Mouse (Mus musculus) forebrain, embryonic 14.5 days (tissue): Measurements from ENCODE around the gene Plekhj1. TPM values are rescaled to one million over a fixed set of nuclear protein-coding genes. Genes with fewer than 3 reads are reported as not detected.

Source experiments
- ATAC-seq: fragments of 200-750 bp; cut with Nextera tagmentation; 2 replicates; pipeline ENCODE4 v1.8.0; 2017; ENCODE audit warnings: mild to moderate bottlenecking, moderate library complexity
- DNase-seq: peaks from one replicate; pipeline ENCODE4 v3.0.0-alpha.2; 2015; ENCODE audit warnings: low spot score
- H3K27ac ChIP-seq: fragments of 300-500 bp; sonication (generic); 2 replicates; pipeline ENCODE4 v1.5.1; 2014; ENCODE audit warnings: low read depth, mild to moderate bottlenecking, control low read depth, low read length, moderate library complexity
- H3K27me3 ChIP-seq: fragments of 300-500 bp; sonication (generic); replicated peaks from 2 replicates; pipeline ENCODE4 v1.6.1; 2014; ENCODE audit warnings: low read length, control low read depth, mixed read lengths; ENCODE audit not compliant: control insufficient read depth, insufficient read depth
- H3K36me3 ChIP-seq: fragments of 300-500 bp; sonication (generic); 2 replicates; pipeline ENCODE4 v1.6.1; 2014; ENCODE audit warnings: low read length, control low read depth; ENCODE audit not compliant: control insufficient read depth, insufficient read depth
- H3K4me1 ChIP-seq: fragments of 300-500 bp; sonication (generic); 2 replicates; pipeline ENCODE4 v1.6.1; 2014; ENCODE audit warnings: antibody characterized with exemption, low read length, control low read depth; ENCODE audit not compliant: control insufficient read depth, insufficient read depth
- H3K4me2 ChIP-seq: fragments of 300-500 bp; sonication (generic); 2 replicates; pipeline ENCODE4 v1.6.1; 2014; ENCODE audit warnings: mild to moderate bottlenecking, control low read depth, low read length
- H3K4me3 ChIP-seq: fragments of 300-500 bp; sonication (generic); 2 replicates; pipeline ENCODE4 v1.5.1; 2014; ENCODE audit warnings: low read depth, low read length, control low read depth
- H3K9ac ChIP-seq: fragments of 300-500 bp; sonication (generic); 2 replicates; pipeline ENCODE4 v1.6.1; 2014; ENCODE audit warnings: mild to moderate bottlenecking, low read length, control low read depth, moderate library complexity
- H3K9me3 ChIP-seq: fragments of 300-500 bp; sonication (generic); replicated peaks from 2 replicates; pipeline ENCODE4 v1.6.1; 2016; ENCODE audit warnings: low read length, control low read depth, mixed read lengths; ENCODE audit not compliant: control insufficient read depth
- WGBS: fragments of 180-500 bp; shearing (Covaris S2); extraction: QIAGEN DNeasy Blood & Tissue Kit; methylation state at CpG from one replicate; pipeline ENCODE4 v1.1.7; 2014; 5-methylcytosine and 5-hydroxymethylcytosine counted together
- polyA plus RNA-seq: library from polyadenylated mRNA; unstranded; fragments of >200 nt; fragmentation: Nextera tagmentation; extraction: Ambion mirVana; gene quantifications from 2 replicates; pipeline ENCODE4 v1.2.1, GENCODE M21; 2014

Plekhj1 gene
- polyA plus RNA-seq, 1 experiment from 2014 or later: 140 TPM

DNA sequence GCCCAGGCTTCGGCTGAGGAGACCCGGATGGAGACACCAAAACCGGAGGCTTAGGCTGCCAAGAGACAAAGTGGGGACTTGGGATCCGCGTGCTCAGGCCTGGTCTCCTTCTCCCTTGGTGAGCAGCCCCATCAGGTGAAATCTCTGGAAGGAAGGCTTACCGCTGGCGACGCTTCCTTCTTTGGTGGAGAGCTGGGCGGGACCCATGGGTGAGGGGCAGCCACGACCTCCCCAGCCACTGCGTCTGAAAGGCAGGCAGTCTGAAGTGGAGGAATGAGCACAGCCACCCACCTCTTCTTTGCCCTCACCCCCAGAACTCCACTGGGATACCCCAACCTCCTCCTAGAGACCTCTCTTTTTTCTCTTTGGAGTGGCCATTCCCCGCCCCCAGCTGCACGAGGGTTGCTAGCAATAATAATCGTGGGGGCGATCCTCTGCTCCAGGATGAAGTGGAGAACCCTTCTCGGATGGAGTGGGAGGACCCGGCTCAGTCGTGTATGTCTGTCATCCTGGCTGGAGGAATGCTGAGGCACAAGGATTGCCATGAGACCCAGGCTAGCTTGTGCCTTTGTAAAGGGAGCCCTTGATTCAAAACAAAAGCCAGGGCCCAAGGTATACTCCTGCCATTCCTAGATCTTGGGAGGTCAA is 10.7 kb upstream of the Plekhj1 start:
- H3K9me3 ChIP-seq: no peaks in the 10 kb centered on the region
- H3K4me1 ChIP-seq: peaks cover 12% of the 10 kb centered on the region
- no peak overlapping the region for H3K4me3 ChIP-seq
- DNase-seq (no peak), ATAC-seq (no peak)
- no peak overlapping the region for H3K27ac ChIP-seq
- no peak overlapping the region for H3K9ac ChIP-seq
- H3K27me3 ChIP-seq: peaks cover 17% of the 10 kb centered on the region
- 8% methylated on average over 18 of the region's 18 CpGs for whole genome bisulfite sequencing
- peaks cover 14% of the 10 kb centered on the region for H3K36me3 ChIP-seq
- 0 out of 2 replicates have a peak overlapping the region, but pooled peaks have one; percentile 6 for H3K4me2 ChIP-seq

DNA sequence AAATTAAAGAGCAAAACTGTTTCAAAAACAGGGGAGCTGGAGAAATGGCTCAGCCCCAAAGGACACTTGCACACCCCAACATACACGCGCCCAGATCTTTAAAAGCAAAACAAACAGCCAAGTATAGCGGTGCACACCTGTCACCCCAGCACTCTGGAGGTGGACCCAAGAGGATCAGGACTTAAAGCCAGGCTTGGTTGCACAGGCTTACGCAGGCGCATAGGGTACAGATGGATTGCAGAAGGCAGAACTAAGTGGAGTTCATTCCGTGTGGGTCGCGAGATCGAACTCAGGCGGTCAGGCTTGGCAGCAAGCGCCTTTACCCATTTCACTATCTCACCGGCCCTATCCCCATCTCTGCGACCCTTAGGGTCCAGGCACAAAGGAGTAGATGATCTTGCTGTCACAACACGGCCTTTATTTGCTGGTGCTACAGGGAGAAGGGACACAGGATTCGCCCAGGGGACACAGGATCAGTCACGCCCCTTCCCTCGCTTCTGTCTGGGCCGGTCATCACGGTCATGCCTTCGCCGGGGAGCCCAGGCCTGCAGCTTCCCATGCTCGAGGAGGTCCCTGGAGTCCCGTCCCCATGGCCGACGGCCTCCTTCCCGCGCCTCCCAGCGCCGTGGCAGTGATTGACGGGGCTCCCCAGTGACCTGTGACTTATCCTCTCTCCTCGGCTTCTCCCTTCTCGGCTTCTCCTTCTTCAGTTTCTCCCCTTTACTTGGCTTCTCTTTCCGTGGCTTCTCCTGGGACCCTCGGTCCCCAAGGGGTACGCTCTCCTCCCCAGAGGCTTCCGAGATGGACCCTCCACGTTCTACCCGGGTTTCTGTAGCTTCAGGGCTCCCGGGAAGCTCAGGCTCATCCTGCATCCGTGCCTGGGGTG is 9.9 kb upstream of the Plekhj1 start:
- no peak overlapping the region for H3K9ac ChIP-seq
- no peak for DNase-seq
- H3K4me2 ChIP-seq: 0 out of 2 replicates have a peak overlapping the region, but pooled peaks have one; percentile 6
- no peak overlapping the region for H3K4me3 ChIP-seq
- no peak for ATAC-seq
- H3K4me1 ChIP-seq: peaks cover 12% of the 10 kb centered on the region
- H3K27me3 ChIP-seq: peaks cover 17% of the 10 kb centered on the region
- peaks cover 21% of the 10 kb centered on the region for H3K36me3 ChIP-seq
- 17% methylated on average over 40 of the region's 40 CpGs for WGBS
- H3K9me3 ChIP-seq: no peaks in the 10 kb centered on the region
- no peak overlapping the region for H3K27ac ChIP-seq

DNA sequence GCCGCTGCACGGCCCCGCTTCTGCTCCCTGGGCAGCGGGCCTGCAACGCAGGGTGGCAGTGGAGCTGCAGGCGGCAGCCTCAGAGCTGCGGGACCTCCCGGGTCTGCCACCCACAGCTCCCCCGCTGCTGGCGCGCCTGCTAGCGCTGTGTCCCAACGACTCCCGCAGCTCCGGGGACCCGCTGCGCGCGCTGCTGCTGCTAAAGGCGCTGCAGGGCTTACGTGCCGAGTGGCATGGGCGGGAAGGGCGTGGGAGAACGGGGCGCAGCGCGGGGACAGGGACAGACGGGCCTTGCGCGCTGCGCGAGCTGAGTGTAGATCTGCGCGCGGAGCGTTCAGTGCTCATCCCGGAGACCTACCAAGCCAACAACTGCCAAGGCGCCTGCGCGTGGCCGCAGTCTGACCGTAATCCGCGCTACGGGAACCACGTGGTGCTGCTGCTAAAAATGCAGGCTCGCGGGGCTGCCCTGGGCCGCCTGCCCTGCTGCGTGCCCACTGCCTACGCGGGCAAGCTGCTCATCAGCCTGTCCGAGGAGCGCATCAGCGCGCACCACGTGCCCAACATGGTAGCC is 8.7 kb upstream of the Plekhj1 start:
- peak overlapping the region; percentile 43 for H3K4me3 ChIP-seq
- ATAC-seq (peak; percentile 86), DNase-seq (peak; percentile 88)
- peak overlapping the region; percentile 74 for H3K9ac ChIP-seq
- H3K9me3 ChIP-seq: no peaks in the 10 kb centered on the region
- H3K27ac ChIP-seq: peak overlapping the region; percentile 80
- H3K4me1 ChIP-seq: peaks cover 12% of the 10 kb centered on the region
- 2% methylated on average over 58 of the region's 58 CpGs for WGBS
- H3K4me2 ChIP-seq: peak overlapping the region; percentile 94
- peaks cover 33% of the 10 kb centered on the region for H3K36me3 ChIP-seq
- peaks cover 17% of the 10 kb centered on the region for H3K27me3 ChIP-seq

DNA sequence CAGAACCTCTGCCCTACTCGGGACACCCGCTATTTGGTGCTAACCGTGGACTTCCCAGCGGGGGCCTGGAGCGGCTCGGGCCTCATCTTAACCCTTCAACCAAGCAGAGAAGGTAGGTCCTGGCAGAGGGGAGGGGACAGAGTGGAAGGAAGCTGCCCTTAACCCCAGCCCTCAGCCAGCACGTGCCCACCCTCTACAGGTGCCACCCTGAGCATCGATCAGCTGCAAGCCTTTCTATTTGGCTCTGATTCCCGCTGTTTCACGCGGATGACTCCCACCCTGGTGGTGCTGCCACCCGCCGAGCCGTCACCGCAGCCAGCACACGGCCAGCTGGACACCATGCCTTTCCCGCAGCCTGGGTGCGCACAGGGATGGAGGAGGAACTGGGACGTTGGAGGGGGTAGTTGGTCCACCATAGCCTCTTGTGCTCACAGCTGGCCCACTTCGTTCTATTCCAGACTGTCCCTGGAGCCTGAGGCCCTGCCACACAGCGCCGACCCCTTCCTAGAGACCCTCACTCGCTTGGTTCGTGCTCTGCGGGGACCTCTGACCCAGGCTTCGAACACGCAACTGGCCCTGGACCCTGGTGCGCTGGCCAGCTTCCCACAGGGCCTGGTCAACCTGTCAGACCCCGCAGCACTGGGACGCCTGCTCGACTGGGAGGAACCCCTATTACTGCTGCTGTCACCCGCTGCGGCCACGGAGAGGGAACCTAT is 8.1 kb upstream of the Plekhj1 start:
- Histone ChIP-seq H3K9me3 (no peaks in the 10 kb centered on the region), H3K27me3 (peaks cover 17% of the 10 kb centered on the region), H3K4me2 (peak overlapping the region; percentile 94), H3K36me3 (peaks cover 40% of the 10 kb centered on the region), H3K9ac (peak overlapping the region; percentile 74), H3K4me3 (peak overlapping the region; percentile 43), H3K27ac (peak overlapping the region; percentile 80), H3K4me1 (peaks cover 12% of the 10 kb centered on the region)
- WGBS: 48% methylated on average over 34 of the region's 34 CpGs
- no peak for DNase-seq
- ATAC-seq: peak; percentile 7; the same call in 1 of the 2 replicates

DNA sequence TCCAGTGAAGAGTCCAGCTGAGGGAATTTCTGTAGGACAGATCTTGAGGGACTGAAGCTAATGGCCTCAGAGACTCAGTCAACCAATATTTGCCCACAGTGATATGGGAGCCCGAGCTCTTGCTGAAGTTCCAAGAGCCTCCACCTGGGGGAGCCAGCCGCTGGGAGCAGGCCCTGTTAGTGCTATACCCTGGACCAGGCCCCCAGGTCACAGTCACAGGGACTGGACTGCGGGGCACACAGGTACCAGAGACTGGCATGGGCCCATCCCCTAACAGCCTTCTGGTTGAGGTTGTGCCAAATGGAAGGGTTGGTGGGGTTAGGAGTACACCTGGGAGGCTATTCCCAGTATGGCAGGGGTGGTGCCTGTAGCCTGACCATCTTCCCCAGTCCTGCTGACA is 7.5 kb upstream of the Plekhj1 start:
- H3K9ac ChIP-seq: no peak overlapping the region
- no peak overlapping the region for H3K4me2 ChIP-seq
- H3K36me3 ChIP-seq: peaks cover 45% of the 10 kb centered on the region
- WGBS: 21% methylated on average over 3 of the region's 3 CpGs
- H3K27me3 ChIP-seq: peaks cover 17% of the 10 kb centered on the region
- DNase-seq (peak; percentile 51), ATAC-seq (0 out of 2 replicates have a peak, but pooled peaks have one; percentile 21)
- H3K4me1 ChIP-seq: peaks cover 12% of the 10 kb centered on the region
- H3K9me3 ChIP-seq: no peaks in the 10 kb centered on the region
- H3K4me3 ChIP-seq: no peak overlapping the region
- H3K27ac ChIP-seq: no peak overlapping the region

DNA sequence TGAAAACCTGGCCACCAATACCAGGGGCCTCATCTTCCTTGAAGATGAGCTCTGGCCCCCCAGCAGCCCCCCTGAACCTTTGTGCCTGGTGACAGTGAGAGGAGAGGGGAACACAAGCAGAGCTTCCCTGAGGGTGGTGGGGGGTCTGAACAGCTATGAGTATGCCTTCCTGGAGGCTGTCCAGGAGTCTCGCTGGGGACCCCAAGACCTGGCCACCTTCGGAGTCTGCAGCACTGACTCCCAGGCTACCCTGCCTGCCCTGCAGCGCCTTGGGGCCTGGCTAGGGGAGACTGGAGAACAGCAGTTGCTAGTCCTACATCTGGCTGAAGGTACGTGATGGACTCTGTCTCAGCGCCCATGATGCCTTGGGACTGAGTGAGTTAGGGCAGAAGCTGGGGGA is 6.9 kb upstream of the Plekhj1 start:
- Histone ChIP-seq H3K4me3 (no peak overlapping the region), H3K36me3 (peaks cover 51% of the 10 kb centered on the region), H3K9ac (no peak overlapping the region), H3K27ac (no peak overlapping the region), H3K9me3 (no peaks in the 10 kb centered on the region), H3K4me2 (no peak overlapping the region), H3K27me3 (peaks cover 16% of the 10 kb centered on the region), H3K4me1 (peaks cover 13% of the 10 kb centered on the region)
- DNase-seq (no peak), ATAC-seq (no peak)
- WGBS: 74% methylated on average over 5 of the region's 5 CpGs

DNA sequence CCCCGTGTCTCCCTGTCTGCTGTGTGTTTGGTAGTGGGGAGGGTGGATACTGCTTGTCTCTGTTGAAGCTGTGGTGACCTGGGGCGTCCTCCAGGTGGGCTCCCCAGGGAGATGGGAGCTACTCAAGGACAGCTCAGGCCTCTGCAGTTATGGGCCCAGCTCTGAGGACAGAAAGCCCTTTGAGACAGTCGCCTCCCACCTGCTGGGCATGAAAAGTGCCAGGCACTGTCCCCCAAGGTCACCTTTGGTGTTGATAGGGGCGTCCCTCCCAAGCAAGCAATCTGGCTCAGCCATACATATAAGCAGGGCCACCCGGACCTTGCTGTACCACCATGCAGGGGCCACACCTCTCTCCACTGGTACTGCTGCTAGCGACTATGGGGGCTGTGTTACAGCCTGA is 6.5 kb upstream of the Plekhj1 start, which contains the start of gene Amh:
TSS of gene Amh (plus strand) at position 328 of the 400 bp plus-strand sequence.
- DNase-seq (no peak), ATAC-seq (no peak)
- 60% methylated on average over 6 of the region's 6 CpGs for WGBS
- no peak within 1 kb of the TSS for H3K27ac ChIP-seq
- peaks cover 12% of the 10 kb centered on the region for H3K27me3 ChIP-seq
- H3K36me3 ChIP-seq: peaks cover 55% of the 10 kb centered on the region
- H3K9me3 ChIP-seq: no peaks in the 10 kb centered on the region
- peaks cover 13% of the 10 kb centered on the region for H3K4me1 ChIP-seq
- H3K4me3 ChIP-seq: no peak within 1 kb of the TSS
- H3K4me2 ChIP-seq: no peak within 1 kb of the TSS
- no peak within 1 kb of the TSS for H3K9ac ChIP-seq

DNA sequence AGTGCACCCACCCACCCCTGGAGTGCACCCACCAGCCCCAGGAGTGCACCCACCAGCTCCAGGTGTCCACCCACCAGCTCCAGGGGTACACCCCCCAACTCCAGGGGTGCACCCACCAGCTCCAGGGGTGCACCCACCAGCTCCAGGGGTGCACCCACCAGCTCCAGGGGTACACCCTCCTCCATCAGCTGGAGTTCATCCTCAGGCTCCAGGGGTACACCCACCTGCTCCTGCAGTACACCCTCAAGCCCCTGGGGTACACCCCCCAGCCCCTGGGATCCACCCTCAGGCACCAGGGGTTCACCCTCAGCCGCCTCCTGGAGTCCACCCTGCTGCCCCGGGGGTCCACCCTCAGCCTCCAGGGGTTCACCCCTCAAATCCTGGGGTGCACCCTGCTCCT is 5.9 kb upstream of the Plekhj1 start:
- Histone ChIP-seq H3K4me1 (peaks cover 18% of the 10 kb centered on the region), H3K27me3 (peaks cover 8% of the 10 kb centered on the region; the same call in 1 of the 2 replicates), H3K4me3 (no peak overlapping the region), H3K4me2 (no peak overlapping the region), H3K36me3 (peaks cover 55% of the 10 kb centered on the region), H3K9ac (no peak overlapping the region), H3K27ac (no peak overlapping the region), H3K9me3 (no peaks in the 10 kb centered on the region)
- ATAC-seq (no peak), DNase-seq (no peak)
- WGBS: 96% methylated on average over 2 of the region's 2 CpGs
